Mouse (Mus musculus) forebrain, embryonic 14.5 days (tissue): ENCODE results near the gene Prelp. TPM values are rescaled to one million over a fixed set of nuclear protein-coding genes. Genes with fewer than 3 reads are reported as not detected.

Experiments
- ATAC-seq: fragments of 200-750 bp; cut with Nextera tagmentation; 2 replicates; pipeline ENCODE4 v1.8.0; 2017; ENCODE audit warnings: mild to moderate bottlenecking, moderate library complexity
- DNase-seq: peaks from one replicate; pipeline ENCODE4 v3.0.0-alpha.2; 2015; ENCODE audit warnings: low spot score
- H3K27ac ChIP-seq: fragments of 300-500 bp; sonication (generic); 2 replicates; pipeline ENCODE4 v1.5.1; 2014; ENCODE audit warnings: low read depth, mild to moderate bottlenecking, control low read depth, low read length, moderate library complexity
- H3K27me3 ChIP-seq: fragments of 300-500 bp; sonication (generic); replicated peaks from 2 replicates; pipeline ENCODE4 v1.6.1; 2014; ENCODE audit warnings: low read length, control low read depth, mixed read lengths; ENCODE audit not compliant: control insufficient read depth, insufficient read depth
- H3K36me3 ChIP-seq: fragments of 300-500 bp; sonication (generic); 2 replicates; pipeline ENCODE4 v1.6.1; 2014; ENCODE audit warnings: low read length, control low read depth; ENCODE audit not compliant: control insufficient read depth, insufficient read depth
- H3K4me1 ChIP-seq: fragments of 300-500 bp; sonication (generic); 2 replicates; pipeline ENCODE4 v1.6.1; 2014; ENCODE audit warnings: antibody characterized with exemption, low read length, control low read depth; ENCODE audit not compliant: control insufficient read depth, insufficient read depth
- H3K4me2 ChIP-seq: fragments of 300-500 bp; sonication (generic); 2 replicates; pipeline ENCODE4 v1.6.1; 2014; ENCODE audit warnings: mild to moderate bottlenecking, control low read depth, low read length
- H3K4me3 ChIP-seq: fragments of 300-500 bp; sonication (generic); 2 replicates; pipeline ENCODE4 v1.5.1; 2014; ENCODE audit warnings: low read depth, low read length, control low read depth
- H3K9ac ChIP-seq: fragments of 300-500 bp; sonication (generic); 2 replicates; pipeline ENCODE4 v1.6.1; 2014; ENCODE audit warnings: mild to moderate bottlenecking, low read length, control low read depth, moderate library complexity
- H3K9me3 ChIP-seq: fragments of 300-500 bp; sonication (generic); replicated peaks from 2 replicates; pipeline ENCODE4 v1.6.1; 2016; ENCODE audit warnings: low read length, control low read depth, mixed read lengths; ENCODE audit not compliant: control insufficient read depth
- whole genome bisulfite sequencing: fragments of 180-500 bp; shearing (Covaris S2); extraction: QIAGEN DNeasy Blood & Tissue Kit; methylation state at CpG from one replicate; pipeline ENCODE4 v1.1.7; 2014; 5-methylcytosine and 5-hydroxymethylcytosine counted together
- polyA plus RNA-seq: library from polyadenylated mRNA; unstranded; fragments of >200 nt; fragmentation: Nextera tagmentation; extraction: Ambion mirVana; gene quantifications from 2 replicates; pipeline ENCODE4 v1.2.1, GENCODE M21; 2014

The Prelp gene
- polyA plus RNA-seq, 1 experiment from 2014 or later, result 2.6 TPM

DNA sequence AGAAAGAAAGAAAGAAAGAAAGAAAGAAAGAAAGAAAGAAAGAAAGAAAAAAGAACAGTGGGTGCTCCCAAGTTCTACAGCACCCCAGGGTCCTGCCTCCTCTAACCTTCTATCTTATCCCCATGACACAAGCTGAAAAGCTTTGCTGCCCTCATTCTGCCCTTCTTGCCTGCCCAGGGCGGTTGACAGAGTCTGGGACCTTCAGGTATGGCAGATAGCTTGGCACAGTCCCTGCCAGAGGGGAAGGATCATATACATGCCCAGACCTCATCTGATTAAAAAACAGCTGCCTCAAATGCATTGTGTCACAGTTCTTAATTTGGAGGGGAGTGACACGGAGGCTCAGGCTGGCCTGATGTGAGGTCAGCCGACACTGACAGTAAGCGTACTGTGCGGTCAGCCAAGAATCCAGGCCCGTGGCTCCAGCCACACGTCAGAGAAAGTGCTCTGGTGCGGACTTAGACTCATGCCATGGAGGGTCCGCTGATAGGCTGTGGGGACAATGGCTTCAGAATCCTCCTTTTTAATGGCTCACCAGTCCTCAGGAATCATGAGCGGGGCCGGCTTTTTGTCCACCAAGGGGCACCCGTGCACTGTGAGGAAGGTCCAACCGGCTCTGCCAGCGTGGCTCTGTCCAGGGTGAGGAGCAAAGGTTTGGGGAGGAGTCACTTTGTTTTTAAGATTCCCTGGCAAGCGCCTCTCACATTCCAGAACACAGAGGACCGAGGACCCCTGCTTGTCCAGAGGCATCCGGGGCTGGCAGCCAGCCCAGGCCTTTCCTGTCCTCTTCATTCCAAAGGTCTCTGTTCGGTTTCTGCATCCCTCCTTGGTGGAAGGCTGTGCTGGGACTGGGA, 40.3 kb upstream of the Prelp start:
- H3K4me1 ChIP-seq, result peaks cover 8% of the 10 kb centered on the region; the same call in 1 of the 2 replicates
- peak; percentile 56 for DNase-seq
- no peaks in the 10 kb centered on the region for H3K9me3 ChIP-seq
- H3K9ac ChIP-seq, result no peak overlapping the region; the same call in 1 of the 2 replicates
- WGBS, result 9% methylated on average over 18 of the region's 18 CpGs
- no peak overlapping the region for H3K4me3 ChIP-seq
- H3K36me3 ChIP-seq, result no peaks in the 10 kb centered on the region
- H3K27ac ChIP-seq, result no peak overlapping the region
- peak; percentile 50; the same call in 1 of the 2 replicates for ATAC-seq
- no peaks in the 10 kb centered on the region for H3K27me3 ChIP-seq
- H3K4me2 ChIP-seq, result 0 out of 2 replicates have a peak overlapping the region, but pooled peaks have one; percentile 25

DNA sequence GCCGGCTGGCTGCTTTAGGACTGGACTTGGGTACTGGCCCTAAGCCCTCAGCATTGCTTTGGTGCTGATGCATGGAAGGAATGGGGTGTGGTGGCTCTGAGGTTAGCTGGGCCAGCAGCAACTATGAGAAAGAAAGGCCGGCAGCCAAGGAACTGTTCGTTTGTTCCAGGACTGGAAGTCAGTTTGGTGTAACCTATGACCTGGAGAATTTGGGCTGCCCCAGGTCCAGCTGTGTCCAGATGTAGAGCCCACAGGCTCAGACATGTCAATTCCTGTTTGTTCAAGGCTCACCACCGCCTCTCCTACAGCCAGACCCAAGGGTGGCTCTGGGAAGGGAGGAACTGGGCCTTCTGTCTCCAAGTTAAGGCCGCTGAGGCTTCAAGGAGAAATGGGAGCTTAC, 38.3 kb upstream of the Prelp start:
- Histone ChIP-seq H3K4me1 (peaks cover 8% of the 10 kb centered on the region; the same call in 1 of the 2 replicates), H3K9ac (no peak overlapping the region), H3K27ac (no peak overlapping the region), H3K27me3 (no peaks in the 10 kb centered on the region), H3K4me2 (no peak overlapping the region), H3K9me3 (no peaks in the 10 kb centered on the region), H3K4me3 (no peak overlapping the region), H3K36me3 (no peaks in the 10 kb centered on the region)
- WGBS, result 86% methylated on average over 5 of the region's 5 CpGs
- ATAC-seq (no peak), DNase-seq (no peak)

DNA sequence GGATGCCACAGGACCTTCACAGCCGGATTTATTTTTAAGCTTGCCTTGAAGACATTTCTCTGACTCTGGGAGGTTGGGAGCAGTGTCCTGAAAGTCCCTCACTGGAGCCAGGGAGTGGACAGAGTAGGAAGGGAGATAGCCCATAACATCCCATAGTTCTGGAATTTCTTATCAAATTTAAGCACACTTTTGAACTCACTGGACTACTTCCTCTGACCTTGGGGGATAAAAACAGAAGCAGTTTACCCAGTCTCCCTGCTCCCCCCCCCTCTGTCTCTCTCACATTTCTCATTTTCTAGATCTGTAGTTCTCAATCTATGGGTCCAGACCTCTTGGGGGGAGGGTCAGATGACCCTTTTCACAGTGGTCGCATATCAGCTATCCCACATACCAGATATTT, 32.8 kb upstream of the Prelp start:
- no peaks in the 10 kb centered on the region for H3K27me3 ChIP-seq
- ATAC-seq, result no peak
- no peak overlapping the region for H3K4me3 ChIP-seq
- H3K9ac ChIP-seq, result no peak overlapping the region
- WGBS, result 84% methylated on average over 2 of the region's 2 CpGs
- H3K36me3 ChIP-seq, result no peaks in the 10 kb centered on the region
- H3K27ac ChIP-seq, result no peak overlapping the region
- H3K4me2 ChIP-seq, result no peak overlapping the region
- no peak for DNase-seq
- H3K9me3 ChIP-seq, result no peaks in the 10 kb centered on the region
- H3K4me1 ChIP-seq, result no peaks in the 10 kb centered on the region

DNA sequence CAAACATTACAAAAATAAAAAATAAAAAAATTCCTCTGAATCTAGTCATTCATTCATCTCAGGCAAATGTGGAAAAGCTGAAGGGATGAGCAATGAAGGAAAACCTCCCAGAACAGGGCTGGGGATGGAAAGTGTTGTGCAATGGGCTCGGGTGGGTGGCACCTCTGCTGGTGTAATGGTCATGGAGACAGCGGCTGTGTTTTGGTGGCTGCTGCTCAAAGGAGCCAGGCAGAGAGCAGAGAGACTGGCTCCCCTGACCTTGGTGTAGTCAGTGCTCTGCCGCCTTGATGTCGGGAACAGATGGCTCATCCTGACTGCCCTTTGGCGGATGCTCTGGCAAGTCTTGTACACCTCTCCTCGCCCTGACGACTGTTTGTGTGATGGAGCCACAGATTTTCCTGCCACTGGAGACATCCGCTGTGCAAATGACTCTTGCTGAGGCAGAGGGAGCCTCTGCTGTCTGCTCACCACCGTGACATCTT, 32.1 kb upstream of the Prelp start:
- ATAC-seq, result no peak

DNA sequence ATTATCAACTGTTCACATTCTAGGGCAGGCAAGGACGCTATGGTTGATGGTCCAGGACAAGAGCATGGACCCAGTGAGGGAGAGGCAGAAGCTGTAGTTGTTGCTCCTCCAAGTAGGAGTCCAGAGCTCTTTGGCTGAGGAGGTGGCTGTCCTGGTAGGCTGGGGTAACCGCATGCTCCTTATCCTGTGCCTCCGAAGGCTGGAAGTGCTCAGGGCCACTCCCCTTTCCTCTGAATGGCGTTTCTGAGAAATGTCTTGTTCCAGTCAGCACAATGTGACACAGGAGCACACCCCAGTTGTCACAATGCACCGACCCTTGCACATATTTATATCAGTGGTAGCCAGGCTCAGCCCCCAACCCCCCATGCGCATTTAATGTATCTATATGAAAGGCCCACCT, 30.4 kb upstream of the Prelp start:
- H3K4me2 ChIP-seq, result no peak overlapping the region
- H3K4me1 ChIP-seq, result no peaks in the 10 kb centered on the region
- no peaks in the 10 kb centered on the region for H3K27me3 ChIP-seq
- no peak overlapping the region for H3K4me3 ChIP-seq
- DNase-seq (no peak), ATAC-seq (no peak)
- no peak overlapping the region for H3K9ac ChIP-seq
- 60% methylated on average over 6 of the region's 6 CpGs for WGBS
- no peak overlapping the region for H3K27ac ChIP-seq
- H3K9me3 ChIP-seq, result no peaks in the 10 kb centered on the region
- H3K36me3 ChIP-seq, result no peaks in the 10 kb centered on the region

More for the DNA sequence above, 32.1 kb upstream of the Prelp start:
- Histone ChIP-seq H3K27ac (no peak overlapping the region), H3K4me2 (no peak overlapping the region), H3K9ac (no peak overlapping the region), H3K27me3 (no peaks in the 10 kb centered on the region), H3K4me3 (no peak overlapping the region), H3K9me3 (no peaks in the 10 kb centered on the region), H3K4me1 (no peaks in the 10 kb centered on the region), H3K36me3 (no peaks in the 10 kb centered on the region)
- peak; percentile 13 for DNase-seq
- WGBS, result 57% methylated on average over 9 of the region's 9 CpGs

DNA sequence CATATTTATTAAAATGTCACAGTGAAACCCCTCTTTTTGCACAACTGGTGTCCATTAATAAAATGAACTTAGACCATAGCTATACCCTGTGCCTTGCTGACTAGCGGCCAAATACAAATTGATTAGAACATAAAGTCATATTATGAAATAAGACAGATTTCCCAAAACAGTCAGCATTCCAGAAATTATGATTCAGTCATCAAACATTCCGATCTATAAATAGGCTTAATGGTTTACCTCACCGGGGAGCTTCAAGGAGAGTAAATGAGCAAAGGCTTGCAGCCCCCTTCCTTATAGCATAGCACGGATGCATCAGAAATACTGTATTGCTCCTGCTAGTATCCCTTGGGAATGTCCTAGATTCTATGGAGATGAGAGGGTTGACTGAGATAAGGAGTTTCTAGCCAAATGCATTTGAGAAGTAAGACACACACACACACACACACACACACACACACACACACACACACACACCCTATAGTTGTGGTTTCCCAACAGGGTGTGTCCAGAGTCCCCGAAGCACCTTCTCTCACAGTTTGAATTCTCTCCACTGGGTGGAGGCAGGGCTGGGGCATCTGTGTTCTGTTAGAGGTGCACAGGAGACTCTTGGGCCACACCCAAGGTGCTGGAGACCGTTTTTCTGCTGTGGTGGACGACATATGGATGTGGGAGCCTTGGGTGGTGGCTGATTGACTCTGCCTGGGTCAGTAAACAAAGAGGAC, 29.0 kb upstream of the Prelp start:
- DNase-seq (no peak), ATAC-seq (no peak)
- Histone ChIP-seq H3K27me3 (no peaks in the 10 kb centered on the region), H3K27ac (no peak overlapping the region), H3K9ac (no peak overlapping the region), H3K36me3 (no peaks in the 10 kb centered on the region), H3K4me2 (no peak overlapping the region), H3K4me3 (no peak overlapping the region), H3K4me1 (no peaks in the 10 kb centered on the region), H3K9me3 (no peaks in the 10 kb centered on the region)
- 80% methylated on average over 7 of the region's 7 CpGs for WGBS

DNA sequence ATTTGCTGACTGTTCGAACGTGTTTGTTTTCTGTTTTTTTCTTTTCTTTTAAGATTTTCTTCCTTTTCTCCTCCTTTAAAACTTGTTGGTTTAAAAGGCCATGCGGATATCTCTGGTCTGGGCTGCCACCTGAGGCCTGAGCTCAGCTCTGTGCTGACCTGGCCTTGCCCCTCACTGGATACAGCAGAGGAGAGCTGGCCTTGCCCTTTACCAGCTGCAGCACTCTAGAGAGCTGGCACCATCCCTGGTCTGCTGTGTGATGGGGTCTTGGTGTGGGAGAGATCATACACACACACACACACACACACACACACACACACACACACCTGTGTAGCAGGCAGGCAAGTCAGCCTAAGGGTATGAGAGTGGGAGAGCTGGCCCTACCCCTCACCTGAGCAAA, 23.9 kb upstream of the Prelp start:
- DNase-seq (no peak), ATAC-seq (no peak)
- Histone ChIP-seq H3K27me3 (no peaks in the 10 kb centered on the region), H3K9me3 (no peaks in the 10 kb centered on the region), H3K36me3 (no peaks in the 10 kb centered on the region), H3K4me3 (no peak overlapping the region), H3K27ac (no peak overlapping the region), H3K4me2 (no peak overlapping the region), H3K9ac (no peak overlapping the region), H3K4me1 (no peaks in the 10 kb centered on the region)
- 93% methylated on average over 3 of the region's 3 CpGs for WGBS

DNA sequence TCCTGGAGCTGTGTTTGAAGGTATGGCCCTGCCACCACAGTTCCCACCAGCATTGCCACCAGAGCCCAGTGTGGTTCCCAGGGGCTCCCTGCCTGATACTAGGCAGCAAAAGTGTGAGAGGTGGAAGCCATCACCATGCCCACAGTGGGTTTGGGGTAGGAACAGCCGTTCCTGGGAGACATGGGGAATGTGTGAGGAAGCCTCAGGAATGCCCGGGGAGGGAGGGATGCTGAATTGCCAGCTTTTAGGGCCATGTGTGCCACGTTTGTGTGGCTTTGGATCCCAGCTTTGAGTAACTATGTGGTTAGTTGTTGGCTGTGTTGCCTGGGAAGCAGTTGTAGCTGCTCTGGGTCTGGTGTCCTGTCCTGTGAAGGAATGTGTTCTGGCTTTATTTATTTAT, 20.7 kb upstream of the Prelp start:
- no peak overlapping the region for H3K4me2 ChIP-seq
- no peaks in the 10 kb centered on the region for H3K4me1 ChIP-seq
- ATAC-seq (no peak), DNase-seq (no peak)
- H3K27me3 ChIP-seq, result no peaks in the 10 kb centered on the region
- H3K36me3 ChIP-seq, result no peaks in the 10 kb centered on the region
- WGBS, result 74% methylated on average over 3 of the region's 3 CpGs
- H3K4me3 ChIP-seq, result no peak overlapping the region
- H3K27ac ChIP-seq, result no peak overlapping the region
- H3K9ac ChIP-seq, result no peak overlapping the region
- no peaks in the 10 kb centered on the region for H3K9me3 ChIP-seq
